Mouse (Mus musculus) liver (tissue): ENCODE measurements around the gene Esp31.

Experiments used
- DNase-seq: peaks from one replicate; pipeline ENCODE4 v3.0.0-alpha.2; 2020; ENCODE audit warnings: mixed read lengths

Gene Esp31

DNA sequence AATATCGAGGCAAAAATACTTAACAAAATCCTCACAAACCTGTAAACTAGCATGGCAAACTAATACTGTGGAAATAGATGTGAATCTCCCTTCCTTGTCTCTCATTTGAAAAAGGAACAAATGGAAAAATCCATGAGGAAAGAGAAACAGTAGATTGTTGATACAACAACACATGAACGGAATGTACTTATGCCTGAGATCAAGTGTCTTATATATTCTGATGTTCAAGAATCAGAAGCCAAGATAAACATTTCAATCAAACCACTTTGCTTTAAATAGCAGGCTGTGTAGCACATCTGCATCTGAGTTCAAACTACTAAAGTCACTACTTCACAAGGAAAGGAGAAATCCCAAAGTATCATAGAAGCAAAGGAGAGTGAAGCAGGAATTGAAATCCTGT, at the start of gene Esp31:
Gene Esp31 (plus strand): TSS at position 301 of the 400 bp plus-strand sequence.
- DNase-seq: no peak
